Mouse (Mus musculus): ENCODE measurements around the gene Lypla2. TPM values are rescaled to one million over a fixed set of nuclear protein-coding genes. Genes with fewer than 3 reads are reported as not detected.
A peak's percentile ranks its signal among the peaks of the same experiment; 100 is the strongest.
"Not testable (repeated sequence)": the region's sequence is repeated elsewhere in the genome, so short reads cannot be mapped to it uniquely, and the experiment has no call there.

The Lypla2 gene
- total RNA-seq (2021), result 57.2 and 63.9 TPM in 2 replicates
- long read RNA-seq, experiment 1, transcript Lypla2-201 (10 exons, 1,626 nt), result major isoform, 74 of 93 reads
- long read RNA-seq, experiment 1, partial matches to known transcripts, result 2 of 93 reads
- long read RNA-seq, experiment 1, other reads (novel, unspliced or antisense), result 15 of 93 reads
- long read RNA-seq, experiment 2, transcript Lypla2-201 (10 exons, 1,626 nt), result major isoform, 32 of 50 reads
- long read RNA-seq, experiment 2, partial matches to known transcripts, result 0 of 50 reads
- long read RNA-seq, experiment 2, other reads (novel, unspliced or antisense), result 16 of 50 reads

- peak; percentile 95 for DNase-seq
Observed at GRCm38 (mm10) chr4:135972556-135972906, at the start of gene Lypla2. Gene Lypla2 (minus strand): TSS chr4:135972626.

GRCm38 (mm10) chr4:136021549-136022047 is 49.2 kb upstream of the Lypla2 start, which contains the start of gene Eloa:
Gene Eloa (minus strand): TSS chr4:136021763.
- DNase-seq, result peak; percentile 100

- peak; percentile 44 for DNase-seq
Observed at GRCm38 (mm10) chr4:136020743-136021548, 48.5 kb upstream of the Lypla2 start.

- DNase-seq, result no peak
Observed at GRCm38 (mm10) chr4:136016059-136016602, 43.7 kb upstream of the Lypla2 start.

GRCm38 (mm10) chr4:136010586-136010985 is 38.2 kb upstream of the Lypla2 start:
- no peak for DNase-seq

GRCm38 (mm10) chr4:136008782-136009447 is 36.5 kb upstream of the Lypla2 start:
- DNase-seq, result no peak

GRCm38 (mm10) chr4:136006821-136007220 is 34.4 kb upstream of the Lypla2 start:
- no peak for DNase-seq

GRCm38 (mm10) chr4:136004921-136005320 is 32.5 kb upstream of the Lypla2 start:
- no peak for DNase-seq

GRCm38 (mm10) chr4:136004107-136004675 is 31.8 kb upstream of the Lypla2 start:
- DNase-seq, result peak; percentile 52

- no peak for DNase-seq
Observed at GRCm38 (mm10) chr4:135995118-135995517, 22.7 kb upstream of the Lypla2 start.

- DNase-seq, result no peak
Observed at GRCm38 (mm10) chr4:135993941-135994340, 21.5 kb upstream of the Lypla2 start.

- DNase-seq, result no peak
Observed at GRCm38 (mm10) chr4:135987714-135988113, 15.3 kb upstream of the Lypla2 start.

GRCm38 (mm10) chr4:135986943-135987710 is 14.7 kb upstream of the Lypla2 start, which contains the start of gene Pithd1:
Gene Pithd1 (minus strand): TSS chr4:135987264.
- DNase-seq, result peak; percentile 96

GRCm38 (mm10) chr4:135986301-135986942 is 14.0 kb upstream of the Lypla2 start:
- DNase-seq, result peak; percentile 32

- no peak for DNase-seq
Observed at GRCm38 (mm10) chr4:135985769-135986168, 13.3 kb upstream of the Lypla2 start.

GRCm38 (mm10) chr4:135985193-135985592 is 12.8 kb upstream of the Lypla2 start:
- no peak for DNase-seq

GRCm38 (mm10) chr4:135984556-135984955 is 12.1 kb upstream of the Lypla2 start:
- DNase-seq, result no peak

GRCm38 (mm10) chr4:135981524-135982063 is 9.2 kb upstream of the Lypla2 start:
- no peak for DNase-seq

GRCm38 (mm10) chr4:135980223-135980622 is 7.8 kb upstream of the Lypla2 start:
- DNase-seq, result not testable (repeated sequence)

GRCm38 (mm10) chr4:135976146-135976545 is 3.7 kb upstream of the Lypla2 start:
- no peak for DNase-seq
